Mouse (Mus musculus) MEL (cell line): Measurements from ENCODE around the gene Epop. TPM values are rescaled to one million over a fixed set of nuclear protein-coding genes. Genes with fewer than 3 reads are reported as not detected.
A peak's percentile ranks its signal among the peaks of the same experiment; 100 is the strongest.

Source experiments
- DNase-seq: peaks from one replicate; pipeline ENCODE4 v3.0.0; 2011; ENCODE audit warnings: low read depth, low spot score
- H3K27ac ChIP-seq: 2 replicates; pipeline ENCODE4 v1.5.1; 2012; ENCODE audit warnings: low read depth, mild to moderate bottlenecking, control low read depth, low read length, moderate library complexity; ENCODE audit not compliant: control insufficient read depth
- H3K27me3 ChIP-seq, 2 experiments: fragments of 150-350 bp in 1 of 2; sonication (generic) in 1 of 2; 2 replicates each; pipeline ENCODE4 v1.6.1; 2012; ENCODE audit warnings: low read length in 2 of 2, mild to moderate bottlenecking in 2 of 2, improper control_type of control experiment in 1 of 2, moderate library complexity in 1 of 2; ENCODE audit not compliant: insufficient read depth in 2 of 2, control insufficient read depth in 1 of 2
- H3K36me3 ChIP-seq, 2 experiments: 2 replicates each; pipeline ENCODE4 v1.6.1; 2012 to 2014; ENCODE audit warnings: low read length in 2 of 2, improper control_type of control experiment in 1 of 2, inconsistent platforms in 1 of 2, mild to moderate bottlenecking in 1 of 2; ENCODE audit not compliant: insufficient read depth in 2 of 2, control insufficient read depth in 1 of 2
- H3K4me1 ChIP-seq, 2 experiments: fragments of 150-350 bp in 1 of 2; sonication (generic) in 1 of 2; 2 replicates each; pipeline ENCODE4 v1.6.1; 2012; ENCODE audit warnings: low read length in 2 of 2, improper control_type of control experiment in 1 of 2, mild to moderate bottlenecking in 1 of 2; ENCODE audit not compliant: insufficient read depth in 2 of 2, control insufficient read depth in 1 of 2
- H3K4me3 ChIP-seq, 2 experiments: fragments of 150-350 bp in 1 of 2; sonication (generic) in 1 of 2; 2 replicates each; pipeline ENCODE4 v1.5.1; 2012; ENCODE audit warnings: low read depth in 2 of 2, low read length in 2 of 2, mild to moderate bottlenecking in 2 of 2, moderate library complexity in 2 of 2, control low read depth in 1 of 2, improper control_type of control experiment in 1 of 2; ENCODE audit not compliant: control insufficient read depth in 1 of 2, insufficient read depth in 1 of 2
- H3K79me2 ChIP-seq: 2 replicates; pipeline ENCODE4 v1.6.1; 2012; ENCODE audit warnings: mild to moderate bottlenecking, low read length, moderate library complexity; ENCODE audit not compliant: control insufficient read depth, poor library complexity, insufficient read depth
- H3K9ac ChIP-seq: 2 replicates; pipeline ENCODE4 v1.6.1; 2012; ENCODE audit warnings: low read depth, mild to moderate bottlenecking, control low read depth, low read length, moderate library complexity; ENCODE audit not compliant: control insufficient read depth, poor library complexity, severe bottlenecking
- H3K9me3 ChIP-seq: fragments of 150-350 bp; sonication (generic); replicated peaks from 2 replicates; pipeline ENCODE4 v1.6.1; 2012; ENCODE audit warnings: mild to moderate bottlenecking, low read length, improper control_type of control experiment, moderate library complexity; ENCODE audit not compliant: insufficient read depth
- CTCF ChIP-seq, 3 experiments: IDR thresholded peaks in 2 of 3; conservative IDR thresholded peaks in 1 of 3; 2 replicates each; pipeline ENCODE4 v1.5.1; 2011 to 2012; ENCODE audit warnings: low read length in 3 of 3, low read depth in 2 of 3, mild to moderate bottlenecking in 2 of 3, improper control_type of control experiment in 1 of 3, inconsistent platforms in 1 of 3, mixed read lengths in 1 of 3, moderate library complexity in 1 of 3; ENCODE audit not compliant: control insufficient read depth in 1 of 3, insufficient read depth in 1 of 3, poor library complexity in 1 of 3, severe bottlenecking in 1 of 3
- E2F4 ChIP-seq: IDR thresholded peaks from 2 replicates; pipeline ENCODE4 v1.6.1; 2011; ENCODE audit warnings: low read depth, low read length, improper control_type of control experiment, borderline replicate concordance
- EP300 ChIP-seq, 2 experiments: IDR thresholded peaks; 2 replicates each; pipeline ENCODE4 v1.6.1; 2011; ENCODE audit warnings: improper control_type of control experiment in 2 of 2, low read length in 2 of 2, low read depth in 1 of 2, mild to moderate bottlenecking in 1 of 2
- GATA1 ChIP-seq: IDR thresholded peaks from 2 replicates; pipeline ENCODE4 v1.6.1; 2011; ENCODE audit warnings: low read depth, low read length, improper control_type of control experiment
- JUND ChIP-seq: IDR thresholded peaks from 2 replicates; pipeline ENCODE4 v1.6.1; 2011; ENCODE audit warnings: low read depth, mild to moderate bottlenecking, improper control_type of control experiment, low read length
- KAT2A ChIP-seq: conservative IDR thresholded peaks from 2 replicates; pipeline ENCODE4 v1.6.1; 2012; ENCODE audit warnings: low read depth, low read length, improper control_type of control experiment, inconsistent platforms
- MAX ChIP-seq: IDR thresholded peaks from 2 replicates; pipeline ENCODE4 v1.6.1; 2011; ENCODE audit warnings: low read length, improper control_type of control experiment
- MEF2A ChIP-seq: IDR thresholded peaks from 2 replicates; pipeline ENCODE4 v1.6.1; 2014; ENCODE audit warnings: low read depth, mild to moderate bottlenecking, inconsistent platforms, low read length, improper control_type of control experiment; ENCODE audit not compliant: poor library complexity, insufficient replicate concordance, severe bottlenecking; ENCODE audit errors: extremely low read depth
- MXI1 ChIP-seq: IDR thresholded peaks from 2 replicates; pipeline ENCODE4 v1.6.1; 2011; ENCODE audit warnings: mild to moderate bottlenecking, low read depth, low read length, improper control_type of control experiment
- MYB ChIP-seq: IDR thresholded peaks from 2 replicates; pipeline ENCODE4 v1.6.1; 2011; ENCODE audit warnings: mild to moderate bottlenecking, low read depth, low read length, improper control_type of control experiment
- NELFE ChIP-seq: IDR thresholded peaks from 2 replicates; pipeline ENCODE4 v1.6.1; 2011; ENCODE audit warnings: low read depth, low read length, improper control_type of control experiment
- POLR2A ChIP-seq, 2 experiments: IDR thresholded peaks; 2 replicates each; pipeline ENCODE4 v1.6.1; 2011 to 2012; ENCODE audit warnings: low read length in 2 of 2, mild to moderate bottlenecking in 2 of 2, control low read depth in 1 of 2, improper control_type of control experiment in 1 of 2, low read depth in 1 of 2, moderate library complexity in 1 of 2; ENCODE audit not compliant: control insufficient read depth in 1 of 2, insufficient read depth in 1 of 2, poor library complexity in 1 of 2
- POLR2AphosphoS2 ChIP-seq: IDR thresholded peaks from 2 replicates; pipeline ENCODE4 v1.6.1; 2011; ENCODE audit warnings: low read length, improper control_type of control experiment
- RAD21 ChIP-seq: IDR thresholded peaks from 2 replicates; pipeline ENCODE4 v1.6.1; 2011; ENCODE audit warnings: mild to moderate bottlenecking, low read depth, low read length, improper control_type of control experiment
- SIN3A ChIP-seq: IDR thresholded peaks from 2 replicates; pipeline ENCODE4 v1.6.1; 2012; ENCODE audit warnings: low read length, improper control_type of control experiment, inconsistent platforms
- TAL1 ChIP-seq: IDR thresholded peaks from 2 replicates; pipeline ENCODE4 v1.6.1; 2012; ENCODE audit warnings: mild to moderate bottlenecking, inconsistent platforms, low read length, moderate library complexity, mixed read lengths
- TBP ChIP-seq: IDR thresholded peaks from 2 replicates; pipeline ENCODE4 v1.8.0; 2011; ENCODE audit warnings: low read depth, low read length, improper control_type of control experiment
- TCF12 ChIP-seq: IDR thresholded peaks from 2 replicates; pipeline ENCODE4 v1.6.1; 2014; ENCODE audit warnings: low read depth, mild to moderate bottlenecking, inconsistent platforms, low read length, improper control_type of control experiment, moderate library complexity
- USF1 ChIP-seq: IDR thresholded peaks from 2 replicates; pipeline ENCODE4 v1.6.1; 2014; ENCODE audit warnings: low read depth, mild to moderate bottlenecking, inconsistent platforms, low read length, improper control_type of control experiment, moderate library complexity
- USF2 ChIP-seq, 2 experiments: IDR thresholded peaks; 2 replicates each; pipeline ENCODE4 v1.6.1; 2011 to 2012; ENCODE audit warnings: improper control_type of control experiment in 2 of 2, low read length in 2 of 2, borderline replicate concordance in 1 of 2, inconsistent platforms in 1 of 2, low read depth in 1 of 2, mild to moderate bottlenecking in 1 of 2; ENCODE audit not compliant: insufficient read depth in 1 of 2
- ZC3H11A ChIP-seq: IDR thresholded peaks from 2 replicates; pipeline ENCODE4 v1.6.1; 2012; ENCODE audit warnings: low read depth, mild to moderate bottlenecking, inconsistent platforms, low read length, improper control_type of control experiment
- polyA plus RNA-seq, 2 experiments: library from polyadenylated mRNA; stranded (reverse) in 1 of 2; unstranded in 1 of 2; fragments of >175 nt in 1 of 2; fragments of >200 nt in 1 of 2; gene quantifications; 2 replicates each; pipeline versions ENCODE4 v1.2.1 to v1.2.4; 2012; ENCODE audit warnings: low replicate concordance in 2 of 2, low read depth in 1 of 2; ENCODE audit not compliant: insufficient read length in 2 of 2, insufficient read depth in 1 of 2, missing spikeins in 1 of 2
- total RNA-seq: library from RNA; depleted of rRNA; stranded (reverse); fragments of 300-350 nt; gene quantifications from 2 replicates; pipeline ENCODE4 v1.2.3, GENCODE M21; 2012

The Epop gene
- total and polyA plus RNA-seq, 3 experiments: not detected

DNA sequence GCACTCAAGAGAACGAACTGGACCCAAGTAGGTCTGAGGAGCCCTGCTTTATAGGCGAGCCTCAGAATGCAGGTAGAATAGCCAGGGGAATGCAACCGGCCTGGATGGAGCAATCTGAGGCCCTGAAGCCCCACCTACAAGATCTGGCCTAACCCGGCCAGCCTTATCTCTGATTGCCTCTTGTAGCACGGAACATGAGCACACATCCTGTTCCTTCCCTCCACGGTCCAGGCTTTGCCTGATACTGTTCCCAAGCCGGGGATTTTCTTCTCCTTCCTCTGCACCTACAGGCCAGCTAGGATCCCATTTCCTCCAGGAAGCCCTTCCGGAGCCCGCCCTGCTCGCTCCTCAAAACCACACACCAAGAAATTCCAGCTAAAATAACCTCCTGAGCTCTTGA, 43.6 kb downstream of the Epop start:
- peak; percentile 47 for DNase-seq
- peaks cover 0 to 10% of the 10 kb centered on the region in 2 experiments for H3K27me3 ChIP-seq

DNA sequence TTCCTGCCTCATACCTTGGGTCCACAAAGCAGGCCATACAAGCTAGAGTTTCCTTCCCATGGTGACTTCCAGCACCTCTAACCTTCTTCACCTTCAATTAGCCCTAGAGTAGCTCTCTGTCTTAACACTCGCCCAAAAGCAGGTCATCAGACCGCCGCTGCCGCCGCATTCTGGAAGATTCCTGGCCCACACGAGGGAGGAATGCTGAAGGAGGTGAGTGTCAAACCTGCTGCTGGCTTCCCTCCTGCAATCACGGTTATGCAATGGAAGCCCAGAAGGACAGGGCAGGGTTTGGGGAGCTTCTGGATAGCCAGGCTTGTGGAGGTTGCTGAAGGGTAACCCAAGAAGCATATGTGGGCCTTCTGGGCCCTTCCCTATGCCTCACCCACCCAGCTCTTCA, 45.0 kb downstream of the Epop start:
- no peak overlapping the region for H3K27ac ChIP-seq
- H3K36me3 ChIP-seq: no peaks in the 10 kb centered on the region; a peak in 1 of 4 replicates
- no peak overlapping the region for H3K9ac ChIP-seq
- peaks cover 0 to 4% of the 10 kb centered on the region in 2 experiments; a peak in 1 of 4 replicates for H3K4me1 ChIP-seq
- TF ChIP-seq NELFE (no peak), SIN3A (no peak), JUND (no peak), POLR2A (IDR thresholded peaks at IDR 0.05; ENCODE audit: control insufficient read depth in 1 of 2, insufficient read depth in 1 of 2, low read depth in 1 of 2, low read length in 2 of 2, poor library complexity in 1 of 2) (no peak), USF1 (no peak), EP300 (IDR thresholded peaks at IDR 0.05; ENCODE audit: low read depth in 1 of 2, low read length in 2 of 2) (no peak), MXI1 (no peak), RAD21 (no peak)
- no peak for DNase-seq
- H3K79me2 ChIP-seq: no peaks in the 10 kb centered on the region
- H3K4me3 ChIP-seq: no peak overlapping the region
- no peaks in the 10 kb centered on the region for H3K9me3 ChIP-seq
- peaks cover 0 to 9% of the 10 kb centered on the region in 2 experiments for H3K27me3 ChIP-seq

More for the DNA sequence above, 43.6 kb downstream of the Epop start:
- Histone ChIP-seq H3K9me3 (no peaks in the 10 kb centered on the region), H3K79me2 (no peaks in the 10 kb centered on the region), H3K9ac (no peak overlapping the region), H3K4me3 (no peak overlapping the region), H3K4me1 (peaks cover 0 to 4% of the 10 kb centered on the region in 2 experiments; a peak in 1 of 4 replicates)
- TF ChIP-seq GATA1 (peak; percentile 42; the same call in 1 of the 2 replicates), USF2 (IDR thresholded peaks at IDR 0.05; ENCODE audit: borderline replicate concordance in 1 of 2, insufficient read depth in 1 of 2, low read depth in 1 of 2, low read length in 2 of 2) (no peak), TAL1 (peak; percentile 8; the same call in 1 of the 2 replicates), POLR2AphosphoS2 (no peak)
- TF ChIP-seq, all 39 proteins: peak for 2
- no peak overlapping the region for H3K27ac ChIP-seq
- H3K36me3 ChIP-seq: no peaks in the 10 kb centered on the region; a peak in 1 of 4 replicates

DNA sequence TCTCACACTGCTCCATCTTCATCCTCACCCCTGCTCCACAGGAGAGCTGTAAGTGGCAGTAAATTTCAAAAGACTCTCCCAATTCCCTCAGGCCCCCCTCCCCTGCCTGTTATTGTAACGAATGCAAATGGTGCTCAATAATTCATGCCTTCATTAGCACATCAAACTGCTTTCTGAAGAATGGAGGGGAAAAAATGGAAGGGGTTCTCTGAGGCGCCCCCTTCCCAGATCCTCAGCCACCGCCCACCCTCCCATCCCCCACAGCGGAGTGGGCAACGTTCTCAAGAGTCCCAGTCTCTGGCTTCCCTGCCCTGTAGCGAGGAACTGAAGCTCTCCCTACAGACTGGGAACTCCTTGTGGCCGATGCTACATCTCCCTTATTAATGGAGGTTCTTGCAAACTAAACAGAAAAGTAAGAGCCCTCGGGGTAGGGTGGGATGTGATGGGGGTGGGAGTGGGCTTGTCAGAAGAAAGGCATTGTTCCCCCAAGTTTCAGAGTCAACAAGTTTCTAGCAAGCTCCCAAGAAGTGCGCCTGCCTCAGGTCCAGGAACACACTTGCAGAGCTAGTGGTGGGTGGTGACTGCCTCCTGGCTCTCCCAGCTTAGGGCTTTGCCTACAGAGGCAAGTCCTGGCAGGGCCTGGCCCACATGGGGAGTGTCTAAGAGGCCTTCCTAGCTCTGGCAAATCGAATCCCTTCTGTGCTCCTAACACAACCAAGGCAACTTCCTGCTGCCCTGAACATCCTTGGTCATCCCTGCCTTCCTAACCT, 50.2 kb downstream of the Epop start:
- Histone ChIP-seq H3K27ac (no peak overlapping the region), H3K9ac (no peak overlapping the region)
- TF ChIP-seq CTCF (IDR thresholded peaks at IDR 0.05 in 2 of 3, conservative IDR thresholded peaks at IDR 0.05 in 1 of 3; ENCODE audit: control insufficient read depth in 1 of 3, insufficient read depth in 1 of 3, low read depth in 2 of 3, low read length in 3 of 3, poor library complexity in 1 of 3, severe bottlenecking in 1 of 3) (no peak), USF2 (IDR thresholded peaks at IDR 0.05; ENCODE audit: borderline replicate concordance in 1 of 2, insufficient read depth in 1 of 2, low read depth in 1 of 2, low read length in 2 of 2) (no peak), KAT2A (no peak), NELFE (no peak), POLR2A (IDR thresholded peaks at IDR 0.05; ENCODE audit: control insufficient read depth in 1 of 2, insufficient read depth in 1 of 2, low read depth in 1 of 2, low read length in 2 of 2, poor library complexity in 1 of 2) (no peak), MAX (no peak), E2F4 (no peak), TAL1 (no peak), TBP (no peak), TCF12 (no peak), MYB (no peak), MEF2A (no peak), SIN3A (no peak), USF1 (no peak), ZC3H11A (no peak)
- TF ChIP-seq, all 39 proteins: peak for 0
- Histone ChIP-seq H3K36me3 (no peaks in the 10 kb centered on the region), H3K4me3 (no peak overlapping the region), H3K27me3 (peaks cover 0 to 9% of the 10 kb centered on the region in 2 experiments), H3K4me1 (no peaks in the 10 kb centered on the region), H3K9me3 (no peaks in the 10 kb centered on the region), H3K79me2 (no peaks in the 10 kb centered on the region; the same call in 1 of the 2 replicates)
- DNase-seq: no peak
